Mouse (Mus musculus) kidney, adult 2 months (tissue): Measurements from ENCODE around the gene Haspin. TPM values are rescaled to one million over a fixed set of nuclear protein-coding genes. Genes with fewer than 3 reads are reported as not detected.

Experiments used
- DNase-seq: peaks from one replicate; pipeline ENCODE4 v3.0.0; 2021
- H3K27ac ChIP-seq: fragments of 200-500 bp; 2 replicates; pipeline ENCODE4 v1.5.1; 2012; ENCODE audit warnings: low read depth, low read length, control low read depth, inconsistent platforms; ENCODE audit not compliant: insufficient read depth
- H3K27me3 ChIP-seq: fragments of 200-500 bp; replicated peaks from 2 replicates; pipeline ENCODE4 v1.6.1; 2012; ENCODE audit warnings: mild to moderate bottlenecking, moderate library complexity, low read length, inconsistent platforms; ENCODE audit not compliant: control insufficient read depth, insufficient read depth
- H3K36me3 ChIP-seq: fragments of 200-500 bp; 2 replicates; pipeline ENCODE4 v1.6.1; 2012; ENCODE audit warnings: mild to moderate bottlenecking, moderate library complexity, low read length, inconsistent platforms; ENCODE audit not compliant: control insufficient read depth, insufficient read depth
- H3K4me1 ChIP-seq: fragments of 200-500 bp; 2 replicates; pipeline ENCODE4 v1.6.1; 2011; ENCODE audit warnings: low read length; ENCODE audit not compliant: control insufficient read depth, insufficient read depth
- H3K4me3 ChIP-seq: fragments of 200-500 bp; 2 replicates; pipeline ENCODE4 v1.5.1; 2011; ENCODE audit warnings: mild to moderate bottlenecking, low read depth, low read length, control low read depth; ENCODE audit not compliant: insufficient read depth
- POLR2A ChIP-seq: fragments of 200-500 bp; IDR thresholded peaks from one replicate; pipeline ENCODE4 v1.6.1; 2011; ENCODE audit warnings: low read depth, low read length, control low read depth
- WGBS: fragments of 180-500 bp; shearing (Covaris S2); methylation state at CpG from one replicate; pipeline ENCODE4 v1.1.7; 2018; 5-methylcytosine and 5-hydroxymethylcytosine counted together
- polyA plus RNA-seq: library from polyadenylated mRNA; depleted of rRNA; stranded (reverse); fragments of >200 nt; gene quantifications from 2 replicates; pipeline ENCODE4 v1.2.3, GENCODE M21; 2012; rRNA removed

Haspin gene
- polyA plus RNA-seq, 1 experiment = 1.3 TPM

DNA sequence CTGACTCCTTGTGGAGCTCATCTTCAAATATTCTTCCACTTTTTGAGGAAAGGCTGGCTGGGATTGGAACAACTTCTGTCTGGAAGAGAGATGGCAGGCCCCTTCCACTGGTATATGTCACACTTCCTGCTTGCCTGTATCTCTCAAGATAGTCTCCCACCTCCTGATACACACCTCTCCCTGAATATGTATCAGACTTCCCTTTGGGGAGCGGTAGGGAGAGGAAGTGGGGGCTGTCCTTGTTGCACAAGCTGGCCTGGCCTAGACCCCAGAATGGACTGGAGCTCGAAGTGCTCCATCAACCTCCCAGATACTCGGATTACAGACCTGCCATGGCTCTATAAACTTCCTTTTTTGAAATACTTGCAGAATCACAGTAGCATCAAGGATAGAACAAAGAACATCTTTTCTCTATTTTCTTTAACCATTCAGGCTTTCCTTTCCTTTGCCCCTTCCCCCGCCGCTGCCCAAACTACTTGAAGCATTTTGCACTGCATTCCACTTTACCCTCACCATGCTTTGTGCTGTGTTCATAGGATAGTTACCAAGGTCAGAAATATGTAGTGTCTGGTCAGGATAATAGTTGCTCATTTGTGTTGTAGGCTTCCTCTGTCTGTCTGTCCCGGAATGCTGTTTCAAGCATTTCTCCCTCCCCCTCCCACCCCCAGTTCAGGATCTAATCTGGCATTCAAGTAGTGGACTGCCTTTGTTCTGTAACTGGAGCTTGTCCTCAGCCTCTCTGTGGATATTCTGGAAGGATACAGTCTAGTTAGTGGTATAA, 50.2 kb downstream of the Haspin start:
- no peak for DNase-seq
- no peaks in the 10 kb centered on the region for H3K36me3 ChIP-seq
- no peak overlapping the region for H3K27ac ChIP-seq
- WGBS = 71% methylated on average over 6 of the region's 6 CpGs
- TF ChIP-seq POLR2A = no peak
- no peak overlapping the region for H3K4me3 ChIP-seq
- H3K4me1 ChIP-seq = peaks cover 11% of the 10 kb centered on the region
- no peaks in the 10 kb centered on the region for H3K27me3 ChIP-seq

Other genes with a start within 250 kb of the Haspin start
- 24.3 and 28.7 TPM in 2 replicates for gene Atp2a3, start 177.1 kb downstream of the Haspin start, polyA plus RNA-seq
- 4.8 and 6.3 TPM in 2 replicates for gene P2rx1, start 139.2 kb downstream of the Haspin start, polyA plus RNA-seq
- 1.0 and 1.1 TPM in 2 replicates for gene Camkk1, start 119.3 kb downstream of the Haspin start, polyA plus RNA-seq
- gene Ncbp3, start 90.5 kb downstream of the Haspin start, polyA plus RNA-seq = 2.2 and 2.9 TPM in 2 replicates
- gene Itgae, start 47.7 kb downstream of the Haspin start, polyA plus RNA-seq = 0.60 and 1.0 TPM in 2 replicates
- 7.4 and 8.7 TPM in 2 replicates for gene P2rx5, start 22.1 kb upstream of the Haspin start, polyA plus RNA-seq
- 77.6 and 91.0 TPM in 2 replicates for gene Emc6, start 38.7 kb upstream of the Haspin start, polyA plus RNA-seq
- gene Tax1bp3, start 38.8 kb upstream of the Haspin start, polyA plus RNA-seq = 86.5 and 104 TPM in 2 replicates
- 37.1 and 37.5 TPM in 2 replicates for gene Ctns, start 60.7 kb upstream of the Haspin start, polyA plus RNA-seq
- 17.7 and 18.5 TPM in 2 replicates for gene Shpk, start 61.2 kb upstream of the Haspin start, polyA plus RNA-seq
- gene Trpv1, start 96.0 kb upstream of the Haspin start, polyA plus RNA-seq = 0.16 and 0.18 TPM in 2 replicates
- 0.05 TPM in 2 replicates for gene Trpv3, start 129.1 kb upstream of the Haspin start, polyA plus RNA-seq
- gene Aspa, start 191.3 kb upstream of the Haspin start, polyA plus RNA-seq = 29.1 and 46.1 TPM in 2 replicates
- 0.03 TPM in 1 of 2 replicates, not detected in the other for gene Gm49340, start 191.4 kb upstream of the Haspin start, polyA plus RNA-seq
- 0.16 TPM in 1 of 2 replicates, not detected in the other for gene Spata22, start 191.4 kb upstream of the Haspin start, polyA plus RNA-seq
- gene Olfr20, start 212.5 kb upstream of the Haspin start, polyA plus RNA-seq = 0.11 TPM in 1 of 2 replicates, not detected in the other
- not detected in 2 replicates for gene Olfr376, start 233.0 kb upstream of the Haspin start, polyA plus RNA-seq